Mouse (Mus musculus): ENCODE measurements around the gene Hsd11b1.

GRCm38 (mm10) chr1:193238426-193238825 is 25.4 kb downstream of the Hsd11b1 start:
- no peak for TF ChIP-seq CTCF (IDR thresholded peaks at IDR 0.05)
- no peak for TF ChIP-seq EP300 (IDR thresholded peaks at IDR 0.05)
